ENCODE assay signal across 9 mouse cellular contexts in genomic region chr10:57841638-57842509, GRCm38 (mm10). TPM values are rescaled to one million over a fixed set of nuclear protein-coding genes. Genes with fewer than 3 reads are reported as not detected.
A peak's percentile ranks its signal among the peaks of the same experiment; 100 is the strongest.
DNase-seq lines count a peak whose midpoint lies in the region; ATAC-seq and TF ChIP-seq lines count a peak whose summit lies in the region.
"Had no signal": no experiment of that assay in that cellular context is flagged by ENCODE, and none has a peak within 500 bp of the region (broad histone marks: within the 10 kb centered on the region; RNA-seq: fewer than 3 reads in every experiment).

No protein-coding gene starts in this region.

- no peak overlapping the region for H3K27ac ChIP-seq in cerebellum, adult 2 months (ENCODE audit: insufficient read depth, low read length)
- no peak overlapping the region for H3K27ac ChIP-seq in liver, embryonic 14.5 days
- no peak overlapping the region for H3K27ac ChIP-seq in neural tube, embryonic 15.5 days (replicated peaks)
- H3K27ac ChIP-seq: heart, embryonic 15.5 days had no signal

- no peaks in the 10 kb centered on the region for H3K4me1 ChIP-seq in cerebellum, adult 2 months (ENCODE audit: control insufficient read depth, insufficient read depth, low read length)
- H3K4me1 ChIP-seq in liver, embryonic 14.5 days (replicated peaks; ENCODE audit: control insufficient read depth in 2 of 2, insufficient read depth in 2 of 2, low read length in 1 of 2): no peaks in the 10 kb centered on the region
- 0 out of 2 replicates have a peak, but pooled peaks cover 6% of the 10 kb centered on the region for H3K4me1 ChIP-seq in neural tube, embryonic 15.5 days
- H3K4me1 ChIP-seq: heart, embryonic 15.5 days had no signal

- no peak overlapping the region for H3K4me2 ChIP-seq in liver, embryonic 14.5 days (ENCODE audit: low read depth)
- no peak overlapping the region for H3K4me2 ChIP-seq in neural tube, embryonic 15.5 days
- H3K4me2 ChIP-seq: heart, embryonic 15.5 days had no signal

- no peak overlapping the region for H3K4me3 ChIP-seq in cerebellum, adult 2 months (replicated peaks; ENCODE audit: insufficient read depth, low read depth, low read length)
- no peak overlapping the region for H3K4me3 ChIP-seq in liver, embryonic 14.5 days (ENCODE audit: insufficient read depth in 1 of 2, low read depth in 2 of 2, low read length in 2 of 2)
- no peak overlapping the region for H3K4me3 ChIP-seq in neural tube, embryonic 15.5 days (replicated peaks)
- H3K4me3 ChIP-seq: heart, embryonic 15.5 days had no signal

- 40% methylated on average over 8 of the region's 8 CpGs for WGBS in cerebellum, adult 2 months
- WGBS in liver, embryonic 14.5 days (ENCODE audit: insufficient replicate concordance): 25% methylated on average over 8 of the region's 8 CpGs
- WGBS in neural tube, embryonic 15.5 days: 41% methylated on average over 8 of the region's 8 CpGs

- no peaks in the 10 kb centered on the region for H3K27me3 ChIP-seq in cerebellum, adult 2 months (ENCODE audit: control insufficient read depth, insufficient read depth, low read length)
- H3K27me3 ChIP-seq in liver, embryonic 14.5 days (ENCODE audit: control insufficient read depth, insufficient read depth, low read length): no peaks in the 10 kb centered on the region
- no peaks in the 10 kb centered on the region for H3K27me3 ChIP-seq in neural tube, embryonic 15.5 days (replicated peaks)

- H3K9ac ChIP-seq in liver, embryonic 14.5 days (replicated peaks): no peak overlapping the region
- H3K9ac ChIP-seq in neural tube, embryonic 15.5 days (replicated peaks): no peak overlapping the region
- H3K9ac ChIP-seq: heart, embryonic 15.5 days had no signal

- H3K9me3 ChIP-seq in liver, embryonic 14.5 days (ENCODE audit: control insufficient read depth, low read length): no peaks in the 10 kb centered on the region
- H3K9me3 ChIP-seq in neural tube, embryonic 15.5 days (replicated peaks): no peaks in the 10 kb centered on the region
- H3K9me3 ChIP-seq: heart, embryonic 15.5 days had no signal

- peak; percentile 73 to 74 for DNase-seq in B cell, adult 2 months
- peak; percentile 24 for DNase-seq in MEL-GATA-1-ER (ENCODE audit: extremely low read depth, low read depth)
- DNase-seq in cerebellum, adult 2 months: peak; percentile 45 to 58
- peak; percentile 59 for DNase-seq in forelimb bud, embryonic 11.5 days (ENCODE audit: low read depth, low spot score)
- DNase-seq in kidney, adult 9 months: peak; percentile 70
- peak; percentile 30 to 38 (median 35) for DNase-seq in liver, embryonic 14.5 days (ENCODE audit: low read depth in 3 of 3, low spot score in 3 of 3)
- DNase-seq in thymus, postnatal 36 days: peak; percentile 13 to 21

- ATAC-seq in liver, embryonic 14.5 days (ENCODE audit: insufficient read depth): no peak
- peak; percentile 78 for ATAC-seq in neural tube, embryonic 15.5 days (ENCODE audit: low FRiP score)

- TF ChIP-seq EP300 in liver, embryonic 14.5 days (IDR thresholded peaks at IDR 0.05; ENCODE audit: low read depth): no peak

- peak; percentile 78 for TF ChIP-seq CTCF in cerebellum, adult 2 months (IDR thresholded peaks at IDR 0.05; ENCODE audit: borderline replicate concordance, insufficient read depth, low read depth, low read length)
- TF ChIP-seq CTCF in liver, embryonic 14.5 days (IDR thresholded peaks at IDR 0.05; ENCODE audit: low read depth): peak; percentile 80

- H3K36me3 ChIP-seq in liver, embryonic 14.5 days (replicated peaks; ENCODE audit: control insufficient read depth, insufficient read depth, low read depth): no peaks in the 10 kb centered on the region
- H3K36me3 ChIP-seq in neural tube, embryonic 15.5 days: no peaks in the 10 kb centered on the region
- H3K36me3 ChIP-seq: heart, embryonic 15.5 days had no signal

- TF ChIP-seq POLR2A in cerebellum, adult 2 months (IDR thresholded peaks at IDR 0.05; ENCODE audit: borderline replicate concordance, insufficient read depth, low read length): no peak

RNA-seq across cellular contexts. Expression of gene Smpdl3a, which starts 47.7 kb away (rescaled TPM):
- 29.6 and 37.7 TPM in 2 replicates for polyA plus RNA-seq in cerebellum, adult 2 months (2012; rRNA removed)
- polyA plus RNA-seq in liver, embryonic 14.5 days (2012; rRNA removed): 9.1 and 12.0 TPM in 2 replicates
- polyA plus RNA-seq in liver, embryonic 14.5 days (2014; fragmentation: Nextera tagmentation; extraction: Ambion mirVana): 21.8 and 24.9 TPM in 2 replicates
- polyA plus RNA-seq in neural tube, embryonic 15.5 days (2015; fragmentation: Nextera tagmentation; extraction: Ambion mirVana): 34.4 and 37.3 TPM in 2 replicates

RNA-seq across cellular contexts. Expression of gene Fabp7, which starts 57.2 kb away (rescaled TPM):
- 109 and 131 TPM in 2 replicates for polyA plus RNA-seq in cerebellum, adult 2 months (2012; rRNA removed)
- 0.70 and 1.5 TPM in 2 replicates for polyA plus RNA-seq in liver, embryonic 14.5 days (2012; rRNA removed)
- 1.6 and 2.0 TPM in 2 replicates for polyA plus RNA-seq in liver, embryonic 14.5 days (2014; fragmentation: Nextera tagmentation; extraction: Ambion mirVana)
- polyA plus RNA-seq in neural tube, embryonic 15.5 days (2015; fragmentation: Nextera tagmentation; extraction: Ambion mirVana): 1,724 and 2,236 TPM in 2 replicates

Comparison
In these comparisons a context has a peak if more than half of its experiments do, and no peak if none do; other contexts are left out.
1. DNase-seq: peak in every context shown above with its lines; median percentile 74 in B cell, adult 2 months; 70 in kidney, adult 9 months; 59 in forelimb bud, embryonic 11.5 days; 52 in cerebellum, adult 2 months; 35 in liver, embryonic 14.5 days; 24 in MEL-GATA-1-ER; 17 in thymus, postnatal 36 days.
2. RNA of gene Fabp7, which starts 57.2 kb away (polyA plus RNA-seq): 1,724 to 2,236 TPM in neural tube, embryonic 15.5 days and 109 to 131 TPM in cerebellum, adult 2 months; 0.70 to 2.0 TPM in liver, embryonic 14.5 days; every median in the first group is over 10 times any median in the second.